Mouse (Mus musculus) C2C12 (cell line): Measurements from ENCODE around the gene Tsen34.
"Not testable (repeated sequence)": the region's sequence is repeated elsewhere in the genome, so short reads cannot be mapped to it uniquely, and the experiment has no call there.

Source experiments
- CEBPB ChIP-seq: IDR thresholded peaks from one replicate; pipeline ENCODE4 v1.6.1; 2011; ENCODE audit warnings: low read depth, mild to moderate bottlenecking, control low read depth, moderate library complexity
- CTCF ChIP-seq: IDR thresholded peaks from one replicate; pipeline ENCODE4 v1.5.1; 2011; ENCODE audit not compliant: control insufficient read depth, insufficient read depth, insufficient read length
- USF1 ChIP-seq: IDR thresholded peaks from one replicate; pipeline ENCODE4 v1.6.1; 2011; ENCODE audit warnings: low read depth, mild to moderate bottlenecking, control low read depth, moderate library complexity

- TF ChIP-seq CEBPB, CTCF, USF1: not testable (repeated sequence)
Observed at GRCm38 (mm10) chr7:3725459-3725858, 32.8 kb downstream of the Tsen34 start.
